Mouse (Mus musculus) stomach, postnatal 0 days (tissue): Measurements from ENCODE around the gene Urb1.

Source experiments
- CTCF ChIP-seq: IDR thresholded peaks from 2 replicates; pipeline ENCODE4 v1.5.1; 2016; ENCODE audit warnings: antibody characterized with exemption, low read depth, mild to moderate bottlenecking, moderate library complexity
- EP300 ChIP-seq: optimal IDR thresholded peaks from 2 replicates; pipeline ENCODE3; 2016; ENCODE audit warnings: antibody characterized with exemption

GRCm38 (mm10) chr16:90801928-90802327 is 8.3 kb downstream of the Urb1 start:
- peak; percentile 68 for TF ChIP-seq CTCF
- TF ChIP-seq EP300, result no peak
